Mouse (Mus musculus) kidney, postnatal 36 days (tissue): Measurements from ENCODE around the gene Gen1.

Source experiments
- DNase-seq, 2 experiments: peaks; one replicate each; pipeline ENCODE4 v3.0.0; 2021 to 2022; ENCODE audit warnings: mixed read lengths in 2 of 2

The Gen1 gene

DNA sequence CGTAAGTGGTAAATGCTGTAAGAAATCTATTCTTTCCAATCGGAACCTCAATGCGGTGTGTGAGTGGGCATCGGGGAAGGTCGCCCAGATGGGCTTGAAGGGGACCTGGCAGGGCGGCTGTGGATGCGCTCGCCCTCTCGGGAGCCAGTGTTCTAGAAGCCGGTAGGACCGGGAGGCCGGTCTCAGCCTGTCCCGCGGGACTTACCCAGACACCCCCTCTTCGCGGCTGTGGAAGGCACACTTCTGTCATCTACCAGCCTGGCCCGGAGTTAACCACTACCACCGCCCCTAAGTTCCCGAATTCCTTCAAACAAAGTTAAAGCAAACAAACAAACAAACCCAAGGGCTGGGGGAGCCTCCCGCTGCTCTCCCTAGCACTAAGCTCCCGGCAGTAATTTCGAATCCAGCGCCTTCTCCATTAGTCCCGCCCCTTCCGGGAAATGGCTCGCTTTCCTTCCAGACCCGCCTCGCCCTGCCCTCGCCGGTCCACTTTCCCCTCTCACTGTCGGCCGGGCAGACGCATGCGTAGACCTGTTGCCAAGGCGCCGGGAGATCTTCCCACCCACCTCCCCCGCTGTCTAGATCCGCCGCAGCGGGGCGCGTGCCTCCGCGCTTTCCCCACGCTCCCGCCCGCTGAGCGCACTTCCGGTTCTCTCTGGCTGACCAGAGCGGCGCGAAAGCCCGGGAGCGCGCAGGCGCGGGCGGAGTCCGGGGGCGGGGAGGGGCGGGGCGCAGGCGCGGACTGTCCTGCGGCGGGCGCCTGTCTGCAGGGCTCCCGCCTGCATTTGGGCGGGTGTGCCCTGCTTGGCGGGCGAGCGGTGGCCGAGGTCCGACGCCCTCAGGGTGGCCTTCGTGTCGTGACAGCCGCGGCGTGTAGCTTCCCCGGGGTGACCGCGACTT, at the start of gene Gen1, which contains the start of gene Smc6:
Gen1 (minus strand) TSS at position 420 of the 900 bp plus-strand sequence.
Smc6 (plus strand) TSS at position 505 of the 900 bp plus-strand sequence.
- DNase-seq, result peak; percentile 97

GRCm38 (mm10) chr12:11313840-11314239, 48.2 kb upstream of the Gen1 start:
- DNase-seq, result no peak

- DNase-seq, result no peak
Measured at GRCm38 (mm10) chr12:11311106-11311505, 45.5 kb upstream of the Gen1 start.

GRCm38 (mm10) chr12:11306753-11307645, 41.4 kb upstream of the Gen1 start:
- DNase-seq, result peak; percentile 36 to 60

DNA sequence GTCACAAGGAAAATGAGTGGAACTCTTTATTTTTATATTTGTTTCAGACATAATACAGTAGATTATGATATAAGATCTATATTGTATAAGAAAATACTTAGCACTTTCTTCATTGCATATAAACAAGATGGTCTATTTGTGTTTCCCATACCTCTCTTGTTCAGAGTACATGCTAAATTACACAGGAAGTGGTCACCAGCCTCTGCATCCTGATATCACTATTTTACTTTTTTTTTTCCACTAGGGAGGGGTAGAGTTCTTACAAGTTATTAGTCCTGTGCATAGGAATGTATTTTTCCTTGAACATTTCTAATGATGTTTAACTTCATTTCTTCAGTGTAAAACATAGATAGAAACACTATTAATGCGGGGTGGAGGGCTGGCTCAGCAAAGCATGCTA, 35.3 kb upstream of the Gen1 start:
- DNase-seq, result no peak

GRCm38 (mm10) chr12:11286382-11286781, 20.8 kb upstream of the Gen1 start:
- DNase-seq, result peak in 1 of 2 experiments; percentile 8

GRCm38 (mm10) chr12:11281584-11281983, 16.0 kb upstream of the Gen1 start:
- DNase-seq, result no peak

DNA sequence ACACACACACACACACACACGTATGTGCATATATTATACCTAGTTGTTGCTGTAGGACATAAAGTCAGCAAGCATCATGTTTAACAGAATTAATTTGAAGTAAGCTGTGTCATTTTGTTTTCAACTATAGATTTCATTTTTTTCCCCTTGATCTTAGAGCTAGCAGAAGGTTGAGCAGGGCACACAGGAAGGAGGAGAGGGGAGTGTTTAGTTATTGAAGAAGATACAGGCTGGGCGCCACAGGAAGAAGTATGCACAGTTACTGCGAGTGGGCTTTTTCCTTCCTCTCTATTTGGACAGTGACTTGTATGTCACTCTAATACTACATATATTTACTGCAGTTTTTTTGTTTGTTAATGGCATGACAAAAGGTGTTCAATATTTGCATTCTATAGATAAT, 14.3 kb upstream of the Gen1 start:
- no peak for DNase-seq

DNA sequence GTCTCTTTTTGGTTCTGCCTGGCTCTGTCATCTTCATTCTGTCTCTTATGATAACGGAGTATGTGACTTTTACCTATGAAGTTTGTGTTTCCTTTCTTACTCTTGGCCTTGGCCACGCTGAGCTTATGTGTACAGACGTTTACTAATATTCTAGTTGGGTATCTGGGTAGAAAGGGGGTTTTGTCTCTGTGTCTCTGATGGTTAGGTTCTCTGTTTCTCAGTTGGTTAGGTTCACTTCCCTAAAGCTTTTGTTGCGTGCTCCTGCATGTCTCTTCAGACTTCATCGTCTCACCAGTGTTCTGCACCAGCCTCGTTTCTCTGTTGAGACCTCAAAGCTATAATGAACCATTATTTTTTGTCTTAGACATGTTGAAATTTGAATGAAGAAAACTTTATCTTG, 11.6 kb upstream of the Gen1 start:
- no peak for DNase-seq

- no peak for DNase-seq
Measured at GRCm38 (mm10) chr12:11276632-11277031, 11.0 kb upstream of the Gen1 start.

GRCm38 (mm10) chr12:11273185-11273584, 7.6 kb upstream of the Gen1 start:
- no peak for DNase-seq

DNA sequence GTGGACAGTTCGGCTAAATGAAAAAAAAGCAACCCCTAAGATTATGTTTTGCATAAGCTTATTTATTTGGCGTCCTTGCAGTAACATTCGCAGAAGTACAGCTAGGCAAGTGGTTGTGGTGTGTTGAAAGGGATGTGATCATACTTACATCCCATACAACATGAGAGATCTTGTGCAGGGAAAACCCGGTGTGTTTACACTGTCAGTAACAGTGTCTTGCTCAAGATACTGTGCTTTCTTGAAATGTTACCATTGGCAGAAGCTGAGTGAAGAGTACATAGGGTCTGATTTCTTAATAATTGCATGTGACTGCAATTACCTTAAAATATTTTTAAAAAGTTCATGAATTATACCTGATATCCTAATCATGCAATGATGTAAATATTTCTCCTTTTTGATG, 7.0 kb upstream of the Gen1 start:
- no peak for DNase-seq

DNA sequence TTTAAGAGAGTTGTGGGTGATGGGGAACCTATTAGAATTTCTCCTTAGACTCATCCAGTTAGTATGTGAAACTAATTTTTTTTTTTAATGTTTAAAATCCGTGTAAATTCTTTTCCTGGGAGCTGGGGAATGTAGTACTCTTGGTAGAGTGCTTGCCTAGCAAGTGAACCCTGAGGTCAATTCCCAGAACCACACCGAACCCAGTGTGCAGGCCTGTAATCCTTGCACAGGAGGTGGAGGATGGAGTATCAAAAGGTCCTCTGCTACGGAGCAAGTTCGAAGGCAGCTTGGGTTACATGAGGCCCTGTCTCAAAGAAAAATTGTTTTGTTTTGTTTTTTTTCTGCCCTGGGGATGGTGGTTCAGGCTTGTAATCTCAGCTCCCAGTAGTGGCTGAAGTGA, 1.4 kb upstream of the Gen1 start:
- DNase-seq, result peak; percentile 11 to 15

GRCm38 (mm10) chr12:11266282-11266985, 833 bp upstream of the Gen1 start:
- DNase-seq, result peak in 1 of 2 experiments; percentile 76

DNA sequence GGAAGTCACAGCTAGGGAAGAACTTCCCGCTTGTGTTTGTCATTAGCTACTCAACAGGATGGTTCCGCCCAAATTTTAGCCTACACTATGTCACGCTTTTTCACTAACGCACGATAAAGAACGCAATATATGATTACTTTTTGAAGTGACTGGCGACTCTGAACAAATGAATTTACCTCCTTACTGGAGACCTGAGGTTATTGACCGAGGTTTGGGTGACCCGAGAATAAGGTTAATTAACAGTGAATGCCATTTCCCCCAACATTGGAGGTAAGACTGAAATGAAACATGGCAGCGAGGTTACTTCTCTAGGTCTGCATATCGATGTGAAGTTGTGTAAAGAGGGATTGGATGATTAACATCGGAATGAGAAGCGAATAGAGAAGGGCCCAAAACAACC, 706 bp downstream of the Gen1 start:
- no peak for DNase-seq

GRCm38 (mm10) chr12:11250322-11250721, 15.3 kb downstream of the Gen1 start:
- no peak for DNase-seq

GRCm38 (mm10) chr12:11247460-11247859, 18.1 kb downstream of the Gen1 start:
- DNase-seq, result no peak

DNA sequence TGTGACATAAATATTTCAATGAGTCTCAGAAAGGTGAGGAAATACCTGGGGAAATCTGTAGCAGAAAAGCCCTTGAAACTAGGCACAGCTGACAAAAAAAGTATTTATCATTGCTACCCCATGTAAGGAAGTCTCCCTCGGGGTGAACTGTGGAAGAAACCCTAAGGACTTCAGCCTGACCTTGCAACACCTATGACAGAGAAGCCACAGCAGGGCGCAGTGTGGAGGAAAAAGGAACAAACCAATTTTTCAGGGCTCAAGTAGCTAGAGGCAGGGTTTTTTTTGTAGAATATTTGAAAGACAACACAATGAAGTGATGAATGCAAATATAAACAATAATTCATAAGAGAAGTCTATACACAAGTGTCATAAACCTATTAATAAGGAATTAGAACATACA, 29.6 kb downstream of the Gen1 start:
- DNase-seq, result no peak

GRCm38 (mm10) chr12:11230267-11230666, 35.3 kb downstream of the Gen1 start:
- DNase-seq, result no peak

- peak; percentile 3 to 44 for DNase-seq
Measured at GRCm38 (mm10) chr12:11226529-11227268, 38.9 kb downstream of the Gen1 start.

GRCm38 (mm10) chr12:11226123-11226522, 39.5 kb downstream of the Gen1 start:
- no peak for DNase-seq

DNA sequence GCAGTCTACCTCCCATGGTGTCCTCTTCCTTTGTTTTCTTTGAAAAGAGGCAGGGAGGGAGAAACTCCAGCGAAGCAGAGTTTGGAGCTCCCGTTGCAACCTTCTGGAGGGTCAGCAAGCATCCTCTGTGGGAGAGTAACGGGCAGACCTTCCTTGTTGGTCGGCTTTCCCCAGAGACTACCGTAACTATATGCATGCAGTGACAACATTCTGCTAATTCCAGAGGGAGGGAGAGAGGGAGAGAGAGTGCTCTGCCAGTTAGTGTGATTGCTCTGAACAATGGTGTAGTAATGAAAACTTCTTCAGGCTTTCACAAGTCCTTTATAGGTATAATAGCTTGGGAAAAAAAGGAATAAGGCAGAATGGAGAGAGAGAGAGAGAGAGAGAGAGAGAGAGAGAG, 40.9 kb downstream of the Gen1 start:
- DNase-seq, result no peak
